Mouse (Mus musculus) CD4-positive, CD25-positive, alpha-beta regulatory T cell, adult 2 months (primary cell): ENCODE results near the gene Nfil3.

Experiments
- DNase-seq: peaks from one replicate; pipeline ENCODE4 v3.0.0-alpha.2; 2012; ENCODE audit warnings: low read depth, low spot score

The Nfil3 gene

GRCm38 (mm10) chr13:52980951-52981421 is at the start of gene Nfil3:
Gene Nfil3, minus strand, starts transcription at chr13:52981073.
- peak; percentile 83 for DNase-seq

GRCm38 (mm10) chr13:53024285-53024684 is 43.4 kb upstream of the Nfil3 start:
- DNase-seq, result peak; percentile 59

DNA sequence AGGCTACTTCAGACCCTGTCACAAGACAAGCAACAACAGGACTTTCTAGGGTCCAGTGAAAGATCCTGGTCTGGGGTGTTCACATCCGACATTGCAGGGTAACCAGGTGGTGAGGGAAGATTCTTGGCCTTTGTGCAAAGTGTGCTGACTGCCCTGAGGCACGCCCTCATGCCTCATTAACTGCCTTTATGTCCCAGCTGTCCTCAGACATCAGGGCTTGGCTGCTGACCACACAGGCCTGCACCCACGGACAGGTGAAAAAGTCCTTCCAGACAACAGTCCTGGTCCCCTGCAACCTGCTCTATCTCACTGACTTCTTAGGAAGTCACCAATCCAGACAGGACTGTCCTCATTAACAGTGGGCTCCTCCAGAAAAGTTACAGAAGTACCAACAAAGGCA is 39.4 kb upstream of the Nfil3 start:
- no peak for DNase-seq

DNA sequence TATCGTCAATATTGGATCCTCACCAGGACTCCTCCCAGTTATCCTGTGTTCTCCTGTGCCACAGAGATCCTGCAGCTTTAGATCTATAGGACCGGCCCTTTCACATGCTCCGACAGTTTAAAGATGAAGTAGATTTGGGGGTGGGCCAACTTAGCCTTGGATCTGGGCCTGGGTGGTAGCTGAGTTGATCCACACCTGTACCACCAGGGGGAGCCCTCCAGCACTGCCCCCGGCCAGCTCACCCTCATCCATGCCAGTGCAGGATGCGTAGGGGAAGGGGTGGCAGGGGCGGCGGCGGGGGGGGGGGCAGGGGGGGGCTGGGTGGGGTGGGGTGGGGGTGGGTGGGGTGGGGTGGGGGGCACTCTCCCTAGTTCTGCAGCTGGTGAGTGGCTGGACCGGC is 38.7 kb upstream of the Nfil3 start:
- DNase-seq, result peak; percentile 70

DNA sequence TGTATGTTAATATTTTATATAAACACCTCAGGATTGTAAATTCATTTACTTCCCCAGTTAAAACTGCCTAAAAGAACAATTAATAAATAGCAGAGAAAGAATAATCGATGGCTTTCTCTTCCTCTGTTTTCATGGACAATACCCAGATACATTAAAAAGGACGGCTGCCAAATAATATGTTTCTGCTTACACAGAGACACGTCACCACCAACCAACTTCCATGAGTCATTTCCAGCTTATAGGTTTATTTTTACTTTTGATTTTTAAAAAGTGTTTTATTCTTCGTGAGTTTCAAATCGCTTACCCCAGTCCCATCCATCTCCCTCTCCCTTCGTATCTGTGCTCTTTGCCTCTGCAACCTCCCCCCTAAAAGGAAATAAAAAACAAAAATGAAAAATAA is 38.1 kb upstream of the Nfil3 start:
- no peak for DNase-seq

DNA sequence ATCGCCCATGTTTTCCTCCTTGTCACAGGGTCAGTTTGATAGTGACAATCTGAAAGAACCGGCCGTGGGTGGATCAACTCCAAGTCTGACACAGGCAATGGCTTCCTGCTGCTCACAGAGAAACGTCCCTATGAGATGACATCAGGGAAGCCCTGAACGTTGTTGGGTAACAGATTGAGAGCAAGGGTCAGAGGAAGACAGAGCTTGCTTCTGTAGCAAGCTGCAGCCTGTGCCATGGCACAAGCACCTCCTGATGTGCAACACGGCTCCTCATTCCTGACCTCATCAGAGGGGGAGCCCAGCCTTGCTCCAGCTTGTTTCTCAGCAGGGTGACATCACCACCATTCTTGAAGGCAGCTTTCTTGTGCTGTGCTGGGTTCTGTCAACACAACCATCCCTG is 37.1 kb upstream of the Nfil3 start:
- DNase-seq, result no peak

DNA sequence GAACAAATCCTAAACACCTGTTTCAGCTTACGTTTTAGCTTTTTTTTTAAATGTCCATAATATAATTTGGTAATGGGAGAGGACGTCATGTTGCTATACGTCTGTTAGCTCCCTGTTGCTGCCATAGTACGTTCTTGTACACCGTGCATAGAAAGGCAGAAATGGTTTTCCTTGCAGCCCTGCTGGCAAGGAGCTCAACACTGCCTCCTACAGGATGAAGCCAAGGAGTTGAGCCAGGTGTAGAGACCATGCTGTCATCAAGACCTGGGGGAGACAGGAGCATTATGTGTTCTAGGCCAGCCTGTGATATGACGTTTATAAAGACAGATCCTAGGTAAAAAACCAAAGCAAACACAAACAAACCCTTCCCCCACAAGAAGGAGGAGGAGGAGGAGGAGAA is 36.2 kb upstream of the Nfil3 start:
- peak; percentile 64 for DNase-seq

GRCm38 (mm10) chr13:53011426-53011825 is 30.6 kb upstream of the Nfil3 start:
- DNase-seq, result no peak

DNA sequence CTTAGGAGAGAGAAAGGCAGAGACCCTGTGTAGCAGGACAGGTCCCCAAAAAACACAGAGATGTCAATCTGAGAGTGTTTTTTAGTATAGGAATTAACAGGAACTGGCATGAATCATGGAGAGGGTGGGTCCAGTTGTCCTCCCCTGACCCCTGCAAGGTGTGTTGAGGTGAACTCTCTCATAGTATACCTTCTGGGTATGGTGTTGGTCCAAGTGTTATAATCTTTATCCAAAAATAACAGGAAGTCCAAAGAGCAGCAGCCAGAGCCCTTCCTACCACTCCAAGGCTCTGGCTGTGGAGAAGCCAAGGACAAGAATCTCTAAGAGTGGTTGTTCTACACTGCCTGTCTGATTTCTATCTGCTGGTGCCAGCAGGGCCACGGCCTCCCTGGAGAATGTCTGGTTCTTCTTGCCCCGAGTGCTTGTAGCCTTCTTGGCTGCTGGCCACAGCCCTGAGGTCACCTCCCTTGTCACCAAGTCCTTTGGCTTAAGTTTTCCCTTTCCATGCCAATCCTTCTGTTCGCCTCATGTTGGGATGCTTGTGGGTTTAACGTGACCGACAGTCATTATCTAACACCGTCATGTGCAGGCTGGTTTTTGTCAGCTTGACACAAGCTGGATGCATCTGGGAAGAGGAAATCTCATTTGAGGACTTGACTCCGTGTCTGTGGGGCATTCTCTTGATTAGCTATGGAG is 27.8 kb upstream of the Nfil3 start:
- DNase-seq, result no peak

- DNase-seq, result no peak
These were observed 26.9 kb upstream of the Nfil3 start for GRCm38 (mm10) chr13:53007781-53008180.

GRCm38 (mm10) chr13:53003286-53003685 is 22.4 kb upstream of the Nfil3 start:
- no peak for DNase-seq

DNA sequence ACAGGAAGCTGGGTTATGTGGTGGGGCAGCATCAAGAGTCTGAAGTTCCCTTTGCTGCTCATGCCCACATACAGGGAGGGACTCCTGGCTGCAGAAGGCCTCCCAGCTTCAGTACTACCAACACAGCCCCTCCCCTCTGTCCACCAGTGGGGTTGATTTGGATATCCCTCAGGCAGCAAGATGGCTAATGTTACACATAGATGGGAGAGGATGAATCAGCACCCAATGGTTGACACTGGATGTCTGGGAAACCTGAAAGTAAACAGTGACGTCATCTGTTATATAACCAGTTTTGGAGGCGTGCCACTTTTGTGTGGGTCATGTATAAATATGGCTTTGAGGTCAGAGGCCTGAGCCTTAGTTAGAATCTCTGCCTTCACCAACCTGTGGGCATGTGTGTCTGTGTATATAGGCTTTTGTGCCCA is 20.6 kb upstream of the Nfil3 start:
- DNase-seq, result no peak

- DNase-seq, result no peak
These were observed 19.6 kb upstream of the Nfil3 start for GRCm38 (mm10) chr13:53000481-53000880.

DNA sequence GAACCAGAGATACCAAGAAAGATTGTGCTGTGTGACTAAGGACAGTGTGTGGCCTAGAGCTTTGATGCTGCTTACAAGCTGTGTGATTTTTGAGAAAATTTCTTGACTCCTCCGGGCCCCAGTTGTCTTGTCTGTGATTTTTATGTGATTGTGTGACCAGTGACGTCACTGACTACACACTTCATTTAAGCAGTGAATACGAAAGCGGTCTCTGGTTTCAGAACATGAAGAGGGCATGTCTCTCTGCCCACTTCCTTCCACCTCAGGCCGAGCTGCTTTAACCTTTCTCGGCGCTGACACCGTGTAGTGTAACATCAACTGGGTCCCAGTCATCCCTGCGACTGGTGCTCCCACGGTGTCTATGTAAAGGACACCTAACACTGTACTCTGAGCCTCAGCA is 17.7 kb upstream of the Nfil3 start:
- peak; percentile 63 for DNase-seq

DNA sequence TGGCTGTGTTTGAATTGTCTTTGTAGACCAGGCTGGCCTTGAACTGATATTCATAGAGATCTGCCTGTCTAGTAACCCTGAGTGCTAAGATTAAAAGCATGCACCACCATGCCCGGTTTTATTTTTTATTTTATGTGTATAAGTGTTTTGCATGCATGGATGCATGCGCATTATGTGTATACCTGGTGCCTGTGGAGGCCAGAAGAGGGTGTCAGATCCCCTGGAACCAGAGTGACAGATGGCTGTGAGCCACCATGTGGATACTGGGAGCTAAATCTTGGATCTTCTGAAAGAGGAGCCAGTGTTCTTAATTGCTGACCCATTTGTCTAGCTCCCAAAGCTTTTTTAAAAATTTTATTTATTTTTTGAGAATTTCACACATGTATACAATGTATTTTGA is 16.9 kb upstream of the Nfil3 start:
- DNase-seq, result no peak

DNA sequence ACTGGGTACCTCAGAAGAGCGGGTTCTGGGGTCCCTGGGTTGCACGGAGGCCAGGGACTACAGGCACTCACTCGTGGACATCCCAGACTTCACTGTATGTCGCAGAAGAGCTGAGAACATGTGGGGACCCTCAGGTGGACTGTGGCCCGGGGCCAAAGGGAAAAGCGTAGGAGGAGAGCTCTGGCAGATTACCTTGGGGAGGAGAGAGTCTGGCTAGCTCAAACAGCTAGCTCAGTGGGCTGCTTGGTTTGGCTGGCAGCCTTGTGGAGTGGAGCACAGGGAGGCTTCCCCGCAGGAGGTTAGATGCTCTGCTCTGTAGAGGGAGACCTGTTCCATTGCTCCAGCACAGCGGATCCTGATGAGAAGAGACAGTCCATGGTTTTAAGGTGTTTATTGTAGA is 15.3 kb upstream of the Nfil3 start:
- no peak for DNase-seq

DNA sequence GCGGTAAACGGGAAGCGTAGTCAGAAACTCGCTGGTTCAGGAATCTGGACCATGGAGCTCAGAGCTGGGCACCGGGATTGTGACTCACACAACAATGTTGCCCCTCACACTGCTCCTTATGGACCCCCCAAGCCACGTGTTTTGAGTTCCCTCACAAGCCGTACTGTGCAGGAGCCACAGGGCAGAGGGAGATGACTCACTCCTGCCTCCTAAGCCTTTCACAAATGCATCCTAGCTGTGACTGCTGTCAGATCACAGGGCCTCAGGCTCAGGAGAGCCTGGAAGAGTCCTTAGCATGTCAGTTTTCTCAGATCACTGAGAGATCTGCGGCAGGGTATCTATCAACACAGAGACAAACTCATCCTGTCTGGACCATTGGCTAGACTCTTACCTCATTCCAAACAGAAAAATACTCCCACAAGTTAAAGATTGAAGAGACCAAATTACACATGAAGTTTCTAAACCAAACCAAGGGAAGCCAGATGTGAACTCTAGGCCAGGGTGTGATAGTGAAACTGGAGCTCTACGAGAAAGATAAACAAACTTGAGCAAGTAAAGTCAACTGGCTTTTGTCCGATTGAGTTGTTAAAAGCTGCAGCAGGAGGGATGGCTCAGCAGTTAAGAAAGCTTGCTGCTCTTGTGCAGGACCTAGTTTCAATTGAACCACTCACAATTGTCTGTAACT is 13.5 kb upstream of the Nfil3 start:
- no peak for DNase-seq

DNA sequence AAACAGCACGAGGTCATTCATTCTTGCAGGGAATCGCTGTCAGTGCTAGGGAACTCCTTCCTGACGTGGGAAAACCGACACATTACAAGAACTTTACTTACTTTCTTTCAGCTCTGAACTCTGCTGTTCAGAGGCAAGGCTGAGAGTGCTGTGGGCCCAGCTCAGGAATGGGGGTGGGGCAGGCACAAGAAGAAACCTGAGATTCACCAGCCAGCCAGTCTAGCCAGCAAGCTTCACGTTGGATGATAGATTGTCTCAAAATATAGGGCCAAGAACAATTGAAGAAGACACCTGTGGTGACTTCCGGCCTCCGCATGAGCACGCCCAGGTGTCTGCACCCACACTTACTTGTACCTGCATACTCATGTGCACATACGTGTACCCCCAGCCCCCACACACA is 9.3 kb upstream of the Nfil3 start:
- no peak for DNase-seq

- DNase-seq, result peak; percentile 22
These were observed 8.1 kb upstream of the Nfil3 start for GRCm38 (mm10) chr13:52989005-52989404.

GRCm38 (mm10) chr13:52987880-52988279 is 7.0 kb upstream of the Nfil3 start:
- DNase-seq, result no peak

GRCm38 (mm10) chr13:52986215-52986780 is 5.4 kb upstream of the Nfil3 start:
- DNase-seq, result no peak

GRCm38 (mm10) chr13:52985508-52986214 is 4.8 kb upstream of the Nfil3 start:
- DNase-seq, result no peak
